Mouse (Mus musculus) limb, embryonic 14.5 days (tissue): ENCODE measurements at regions not wholly inside any gene's neighbourhood (a gene's known extent, or its start where the extent isn't known, plus 50 kb on each side); places are given as distances from the start of the nearest gene placed in this dataset.

Experiments used
- ATAC-seq: fragments of 200-750 bp; cut with Nextera tagmentation; 2 replicates; pipeline ENCODE4 v1.8.0; 2017; ENCODE audit warnings: low read depth, moderate number of reproducible peaks, moderate TSS enrichment; ENCODE audit not compliant: low FRiP score
- DNase-seq: peaks from one replicate; pipeline ENCODE4 v3.0.0-alpha.2; 2015; ENCODE audit warnings: low spot score
- H3K27ac ChIP-seq: fragments of 300-500 bp; sonication (generic); replicated peaks from 2 replicates; pipeline ENCODE4 v1.5.1; 2014; ENCODE audit warnings: low read depth, mild to moderate bottlenecking, low read length, moderate library complexity, mixed read lengths
- H3K27me3 ChIP-seq: fragments of 300-500 bp; sonication (generic); 2 replicates; pipeline ENCODE4 v1.6.1; 2014; ENCODE audit warnings: low read length, mixed read lengths; ENCODE audit not compliant: control insufficient read depth, insufficient read depth
- H3K36me3 ChIP-seq: fragments of 300-500 bp; sonication (generic); 2 replicates; pipeline ENCODE4 v1.6.1; 2014; ENCODE audit warnings: mild to moderate bottlenecking, low read length, moderate library complexity, mixed read lengths; ENCODE audit not compliant: control insufficient read depth, insufficient read depth
- H3K4me1 ChIP-seq: fragments of 300-500 bp; sonication (generic); 2 replicates; pipeline ENCODE4 v1.6.1; 2014; ENCODE audit warnings: antibody characterized with exemption, low read length, mixed read lengths; ENCODE audit not compliant: control insufficient read depth, insufficient read depth
- H3K4me2 ChIP-seq: fragments of 300-500 bp; sonication (generic); replicated peaks from 2 replicates; pipeline ENCODE4 v1.6.1; 2014; ENCODE audit warnings: low read depth, mild to moderate bottlenecking, low read length, moderate library complexity; ENCODE audit not compliant: severe bottlenecking
- H3K4me3 ChIP-seq: fragments of 300-500 bp; sonication (generic); replicated peaks from 2 replicates; pipeline ENCODE4 v1.5.1; 2014; ENCODE audit warnings: low read length
- H3K9ac ChIP-seq: fragments of 300-500 bp; sonication (generic); 2 replicates; pipeline ENCODE4 v1.6.1; 2014; ENCODE audit warnings: mild to moderate bottlenecking, low read depth, low read length, moderate library complexity; ENCODE audit not compliant: severe bottlenecking
- H3K9me3 ChIP-seq: fragments of 300-500 bp; sonication (generic); 2 replicates; pipeline ENCODE4 v1.6.1; 2016; ENCODE audit warnings: low read length; ENCODE audit not compliant: control insufficient read depth
- POLR2A ChIP-seq: fragments of 200-500 bp; IDR thresholded peaks from 2 replicates; pipeline ENCODE4 v1.8.0; 2012; ENCODE audit warnings: inconsistent platforms, mild to moderate bottlenecking, moderate library complexity, borderline replicate concordance; ENCODE audit not compliant: insufficient read depth, insufficient read length; ENCODE audit errors: extremely low read depth
- WGBS: fragments of 180-500 bp; shearing (Covaris S2); extraction: QIAGEN DNeasy Blood & Tissue Kit; methylation state at CpG from one replicate; pipeline ENCODE4 v1.1.7; 2014; 5-methylcytosine and 5-hydroxymethylcytosine counted together

GRCm38 (mm10) chr7:117259674-117260294 is 121.0 kb upstream of the Xylt1 start:
- Histone ChIP-seq H3K9me3 (no peaks in the 10 kb centered on the region), H3K4me1 (peaks cover 35% of the 10 kb centered on the region), H3K27me3 (no peaks in the 10 kb centered on the region), H3K4me3 (no peak overlapping the region), H3K4me2 (peak overlapping the region; percentile 6; the same call in 1 of the 2 replicates), H3K9ac (no peak overlapping the region), H3K27ac (0 out of 2 replicates have a peak overlapping the region, but pooled peaks have one; percentile 13), H3K36me3 (no peaks in the 10 kb centered on the region)
- DNase-seq (peak; percentile 85), ATAC-seq (peak; percentile 91)
- 16% methylated on average over 6 of the region's 6 CpGs for WGBS
- TF ChIP-seq POLR2A, result no peak

DNA sequence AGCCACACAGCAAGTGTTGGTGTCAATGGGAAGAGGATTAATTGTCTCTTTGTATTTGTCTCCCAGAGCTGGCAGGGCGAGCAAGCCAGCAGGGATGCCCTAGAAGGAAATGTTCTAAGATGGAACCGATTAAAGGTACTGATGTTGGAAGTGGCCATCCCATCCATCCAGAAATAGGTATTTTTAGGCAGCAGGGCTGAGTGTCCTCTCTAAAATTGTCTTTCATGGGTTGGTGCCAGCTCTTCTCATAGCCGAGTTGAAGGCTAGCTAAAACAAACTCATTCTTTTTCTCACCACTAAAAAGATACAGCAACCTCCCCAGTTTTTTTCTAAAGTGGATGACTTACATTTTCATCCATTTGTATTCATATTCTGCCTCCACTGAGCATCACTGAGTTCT is 120.2 kb upstream of the Xylt1 start:
- ATAC-seq (no peak), DNase-seq (no peak)
- Histone ChIP-seq H3K27me3 (no peaks in the 10 kb centered on the region), H3K27ac (no peak overlapping the region), H3K4me3 (no peak overlapping the region), H3K36me3 (no peaks in the 10 kb centered on the region), H3K4me2 (no peak overlapping the region), H3K9me3 (no peaks in the 10 kb centered on the region), H3K4me1 (peaks cover 35% of the 10 kb centered on the region), H3K9ac (no peak overlapping the region)
- 82% methylated on average over 3 of the region's 3 CpGs for WGBS
- no peak for TF ChIP-seq POLR2A

DNA sequence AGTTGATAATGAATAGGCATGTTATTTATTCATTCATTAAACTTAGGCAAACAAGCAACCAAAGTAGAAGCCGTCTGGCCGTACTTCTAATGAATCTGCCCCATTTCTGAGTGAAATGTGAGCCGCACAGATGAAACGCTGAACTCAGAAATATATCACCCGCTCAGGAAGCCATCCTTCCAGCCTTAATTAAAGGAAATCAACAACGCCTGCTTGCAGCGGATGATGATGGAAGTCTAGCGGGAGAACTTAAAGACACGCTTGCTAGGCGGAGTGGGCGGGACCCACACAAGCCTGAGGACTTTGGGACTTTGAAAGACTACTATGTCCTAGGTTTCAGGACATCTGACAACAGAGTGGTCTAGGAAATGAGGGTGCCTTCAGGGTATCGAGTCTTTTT is 117.7 kb upstream of the Xylt1 start:
- H3K9me3 ChIP-seq, result no peaks in the 10 kb centered on the region
- H3K27me3 ChIP-seq, result no peaks in the 10 kb centered on the region
- H3K4me3 ChIP-seq, result no peak overlapping the region
- whole genome bisulfite sequencing, result 44% methylated on average over 12 of the region's 12 CpGs
- ATAC-seq (no peak), DNase-seq (no peak)
- TF ChIP-seq POLR2A, result no peak
- H3K36me3 ChIP-seq, result no peaks in the 10 kb centered on the region
- peaks cover 34% of the 10 kb centered on the region for H3K4me1 ChIP-seq
- no peak overlapping the region for H3K4me2 ChIP-seq
- H3K9ac ChIP-seq, result no peak overlapping the region
- H3K27ac ChIP-seq, result no peak overlapping the region

GRCm38 (mm10) chr7:117264341-117264740 is 116.4 kb upstream of the Xylt1 start:
- Histone ChIP-seq H3K27me3 (no peaks in the 10 kb centered on the region), H3K4me3 (no peak overlapping the region), H3K4me1 (peaks cover 26% of the 10 kb centered on the region), H3K36me3 (no peaks in the 10 kb centered on the region), H3K4me2 (no peak overlapping the region), H3K27ac (no peak overlapping the region), H3K9ac (no peak overlapping the region), H3K9me3 (no peaks in the 10 kb centered on the region)
- TF ChIP-seq POLR2A, result no peak
- no peak for ATAC-seq
- DNase-seq, result no peak
- 90% methylated on average over 6 of the region's 6 CpGs for WGBS

DNA sequence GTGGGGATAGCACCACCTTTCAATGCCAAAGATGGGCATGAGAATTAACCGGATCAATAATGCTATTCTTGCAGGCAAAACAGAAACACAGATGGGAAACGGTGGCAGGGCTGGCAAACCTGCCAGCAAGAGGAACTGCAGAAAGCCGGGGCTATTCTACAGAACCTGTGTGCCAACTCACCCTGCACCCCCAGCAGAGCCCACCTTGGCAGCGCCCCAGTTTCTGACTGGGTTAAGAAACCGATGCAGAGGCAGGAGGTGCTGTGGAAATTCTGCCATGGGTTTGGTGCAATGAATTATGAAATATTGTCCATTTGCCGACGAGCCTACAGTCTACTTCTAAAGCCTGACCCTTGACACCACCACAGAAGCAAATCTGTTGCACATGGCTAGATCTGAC is 112.7 kb upstream of the Xylt1 start:
- Histone ChIP-seq H3K27ac (no peak overlapping the region), H3K4me2 (no peak overlapping the region), H3K9ac (no peak overlapping the region), H3K4me3 (no peak overlapping the region), H3K4me1 (peaks cover 8% of the 10 kb centered on the region), H3K27me3 (no peaks in the 10 kb centered on the region), H3K9me3 (no peaks in the 10 kb centered on the region), H3K36me3 (no peaks in the 10 kb centered on the region)
- WGBS, result 76% methylated on average over 7 of the region's 7 CpGs
- TF ChIP-seq POLR2A, result no peak
- ATAC-seq (no peak), DNase-seq (no peak)
